Mouse (Mus musculus): ENCODE measurements around the gene Papola. TPM values are rescaled to one million over a fixed set of nuclear protein-coding genes. Genes with fewer than 3 reads are reported as not detected.

The Papola gene
- polyA plus RNA-seq, 1 experiment: 72.7 TPM

DNA sequence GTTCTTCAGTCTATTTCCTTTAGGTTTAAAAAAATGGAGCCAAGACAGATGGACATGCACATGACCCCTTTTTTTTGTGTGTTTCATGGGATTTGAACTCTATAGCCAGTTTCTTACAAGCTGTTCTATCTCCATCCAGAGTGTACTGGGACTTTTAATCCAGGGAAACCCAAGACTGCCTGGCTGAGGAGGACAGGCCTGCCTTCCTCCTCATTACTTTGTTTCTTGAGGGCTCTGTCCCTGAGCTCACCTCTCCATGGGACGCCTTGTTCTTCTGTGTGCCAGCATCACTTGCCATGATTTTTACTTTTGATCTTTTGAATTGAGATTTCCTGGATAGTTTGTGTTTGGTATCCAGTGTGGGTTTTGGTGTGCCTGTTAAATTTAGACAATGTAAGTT is 1.6 kb downstream of the Papola start:
- Histone ChIP-seq H3ac (ENCODE audit: control insufficient read depth, insufficient read length, low read depth) (no peak overlapping the region), H3K27me3 (ENCODE audit: control insufficient read depth, insufficient read depth, insufficient read length) (no peaks in the 10 kb centered on the region), H3K4me3 (ENCODE audit: insufficient read depth, poor library complexity, severe bottlenecking) (peak overlapping the region; percentile 76), H3K79me2 (ENCODE audit: control insufficient read depth, insufficient read depth) (peaks cover 65% of the 10 kb centered on the region), H3K79me3 (ENCODE audit: low read depth) (peaks cover 60% of the 10 kb centered on the region), H3K36me3 (ENCODE audit: control insufficient read depth, insufficient read depth) (peaks cover 18% of the 10 kb centered on the region)
- TF ChIP-seq USF1 (IDR thresholded peaks at IDR 0.05; ENCODE audit: low read depth) (no peak), CTCF (IDR thresholded peaks at IDR 0.05; ENCODE audit: control insufficient read depth, insufficient read depth, insufficient read length) (no peak), FOSL1 (IDR thresholded peaks at IDR 0.05; ENCODE audit: insufficient read depth, low read length, poor library complexity, severe bottlenecking) (no peak), MYOD1 (IDR thresholded peaks at IDR 0.05; ENCODE audit: control insufficient read depth, insufficient read length, low read depth) (no peak), CEBPB (IDR thresholded peaks at IDR 0.05; ENCODE audit: low read depth) (no peak), MAX (IDR thresholded peaks at IDR 0.05) (no peak), MYOG (IDR thresholded peaks at IDR 0.05; ENCODE audit: control insufficient read depth, extremely low read depth, insufficient read length) (no peak)

DNA sequence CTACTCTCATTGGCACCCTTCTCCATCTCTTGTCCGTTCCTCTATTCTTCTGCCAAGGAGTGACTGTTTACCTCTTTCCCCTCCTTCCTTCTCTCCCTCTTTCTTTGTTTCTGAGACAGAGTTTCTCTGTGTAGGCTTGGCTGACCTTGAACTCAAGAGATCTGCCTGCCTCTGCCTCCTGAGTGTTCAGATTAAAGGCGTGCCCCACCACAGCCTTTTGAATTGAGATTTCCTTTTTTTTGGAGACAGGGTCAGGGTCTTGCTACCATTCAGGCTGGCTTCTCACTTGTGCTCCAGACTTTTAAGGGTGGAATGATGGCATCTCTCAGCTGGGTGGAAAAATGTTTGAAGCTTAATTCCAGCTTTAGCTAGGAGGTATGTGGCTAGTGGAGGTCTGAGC is 3.1 kb downstream of the Papola start:
- Histone ChIP-seq H3K4me3 (ENCODE audit: insufficient read depth, poor library complexity, severe bottlenecking) (no peak overlapping the region), H3K79me2 (ENCODE audit: control insufficient read depth, insufficient read depth) (peaks cover 80% of the 10 kb centered on the region), H3K79me3 (ENCODE audit: low read depth) (peaks cover 75% of the 10 kb centered on the region), H3K36me3 (ENCODE audit: control insufficient read depth, insufficient read depth) (peaks cover 18% of the 10 kb centered on the region), H3K27me3 (ENCODE audit: control insufficient read depth, insufficient read depth, insufficient read length) (no peaks in the 10 kb centered on the region), H3ac (ENCODE audit: control insufficient read depth, insufficient read length, low read depth) (no peak overlapping the region)
- no peak for TF ChIP-seq FOSL1 (IDR thresholded peaks at IDR 0.05; ENCODE audit: insufficient read depth, low read length, poor library complexity, severe bottlenecking)
- no peak for TF ChIP-seq USF1 (IDR thresholded peaks at IDR 0.05; ENCODE audit: low read depth)
- TF ChIP-seq MAX (IDR thresholded peaks at IDR 0.05): no peak
- no peak for TF ChIP-seq MYOD1 (IDR thresholded peaks at IDR 0.05; ENCODE audit: control insufficient read depth, insufficient read length, low read depth)
- no peak for TF ChIP-seq CEBPB (IDR thresholded peaks at IDR 0.05; ENCODE audit: low read depth)
- no peak for TF ChIP-seq MYOG (IDR thresholded peaks at IDR 0.05; ENCODE audit: control insufficient read depth, extremely low read depth, insufficient read length)
- no peak for TF ChIP-seq CTCF (IDR thresholded peaks at IDR 0.05; ENCODE audit: control insufficient read depth, insufficient read depth, insufficient read length)

DNA sequence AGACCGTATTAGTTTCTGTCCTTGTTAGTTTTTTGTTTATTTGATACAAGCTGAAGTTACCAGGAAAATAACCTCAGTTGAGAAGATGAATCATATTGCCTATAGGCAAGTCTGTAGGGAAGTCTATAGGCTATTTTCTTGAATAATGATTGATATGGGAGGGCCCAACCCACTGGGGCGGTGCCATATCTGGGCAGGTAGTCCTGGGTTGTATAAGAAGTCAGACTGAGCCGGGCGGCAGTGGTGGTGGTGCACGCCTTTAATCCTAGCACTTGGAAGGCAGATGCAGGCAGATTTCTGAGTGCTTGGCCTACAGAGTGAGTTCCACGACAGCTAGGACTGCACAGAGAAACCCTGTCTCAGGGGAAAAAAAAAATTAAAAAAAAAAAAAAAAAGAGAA is 5.4 kb downstream of the Papola start:
- H3K79me3 ChIP-seq (ENCODE audit: low read depth): peaks cover 95% of the 10 kb centered on the region
- H3K36me3 ChIP-seq (ENCODE audit: control insufficient read depth, insufficient read depth): peaks cover 21% of the 10 kb centered on the region

DNA sequence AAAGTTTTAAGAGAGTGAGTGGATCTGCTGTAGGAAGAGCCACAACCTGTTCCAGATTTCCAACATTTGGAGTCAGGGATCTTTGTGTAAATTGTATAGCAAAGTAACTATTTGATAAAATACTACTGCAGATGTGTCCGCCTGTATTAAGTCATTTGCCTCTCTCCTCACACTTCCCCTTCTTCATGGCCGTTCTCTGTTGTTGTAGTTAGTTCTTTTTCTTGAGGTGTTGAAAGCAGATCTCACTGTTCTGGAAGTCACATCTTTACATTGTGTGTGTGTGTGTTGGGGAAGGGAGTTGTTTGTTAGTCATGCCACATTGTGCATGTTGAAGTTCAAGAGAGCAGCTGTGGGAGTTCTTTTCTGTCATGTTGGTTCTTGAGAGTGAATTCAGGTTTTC is 10.4 kb downstream of the Papola start:
- TF ChIP-seq USF1 (IDR thresholded peaks at IDR 0.05; ENCODE audit: low read depth) (no peak), CEBPB (IDR thresholded peaks at IDR 0.05; ENCODE audit: low read depth) (no peak), CTCF (IDR thresholded peaks at IDR 0.05; ENCODE audit: control insufficient read depth, insufficient read depth, insufficient read length) (no peak), MAX (IDR thresholded peaks at IDR 0.05) (no peak), MYOD1 (IDR thresholded peaks at IDR 0.05; ENCODE audit: control insufficient read depth, insufficient read length, low read depth) (no peak), FOSL1 (IDR thresholded peaks at IDR 0.05; ENCODE audit: insufficient read depth, low read length, poor library complexity, severe bottlenecking) (no peak)
- H3K36me3 ChIP-seq (ENCODE audit: control insufficient read depth, insufficient read depth): peaks cover 38% of the 10 kb centered on the region
- H3K4me3 ChIP-seq (ENCODE audit: insufficient read depth, poor library complexity, severe bottlenecking): no peak overlapping the region
- H3K79me3 ChIP-seq (ENCODE audit: low read depth): peaks cover 97% of the 10 kb centered on the region
- H3K27me3 ChIP-seq (ENCODE audit: control insufficient read depth, insufficient read depth, insufficient read length): no peaks in the 10 kb centered on the region
- H3K79me2 ChIP-seq (ENCODE audit: control insufficient read depth, insufficient read depth): peaks cover 100% of the 10 kb centered on the region
- H3ac ChIP-seq (ENCODE audit: control insufficient read depth, insufficient read length, low read depth): no peak overlapping the region

More for the DNA sequence above, 5.4 kb downstream of the Papola start:
- Histone ChIP-seq H3ac (ENCODE audit: control insufficient read depth, insufficient read length, low read depth) (no peak overlapping the region), H3K79me2 (ENCODE audit: control insufficient read depth, insufficient read depth) (peaks cover 100% of the 10 kb centered on the region), H3K27me3 (ENCODE audit: control insufficient read depth, insufficient read depth, insufficient read length) (no peaks in the 10 kb centered on the region), H3K4me3 (ENCODE audit: insufficient read depth, poor library complexity, severe bottlenecking) (no peak overlapping the region)
- TF ChIP-seq USF1 (IDR thresholded peaks at IDR 0.05; ENCODE audit: low read depth) (no peak), CEBPB (IDR thresholded peaks at IDR 0.05; ENCODE audit: low read depth) (no peak), FOSL1 (IDR thresholded peaks at IDR 0.05; ENCODE audit: insufficient read depth, low read length, poor library complexity, severe bottlenecking) (no peak), MYOG (IDR thresholded peaks at IDR 0.05; ENCODE audit: control insufficient read depth, extremely low read depth, insufficient read length) (no peak), CTCF (IDR thresholded peaks at IDR 0.05; ENCODE audit: control insufficient read depth, insufficient read depth, insufficient read length) (no peak), MAX (IDR thresholded peaks at IDR 0.05) (no peak), MYOD1 (IDR thresholded peaks at IDR 0.05; ENCODE audit: control insufficient read depth, insufficient read length, low read depth) (no peak)

DNA sequence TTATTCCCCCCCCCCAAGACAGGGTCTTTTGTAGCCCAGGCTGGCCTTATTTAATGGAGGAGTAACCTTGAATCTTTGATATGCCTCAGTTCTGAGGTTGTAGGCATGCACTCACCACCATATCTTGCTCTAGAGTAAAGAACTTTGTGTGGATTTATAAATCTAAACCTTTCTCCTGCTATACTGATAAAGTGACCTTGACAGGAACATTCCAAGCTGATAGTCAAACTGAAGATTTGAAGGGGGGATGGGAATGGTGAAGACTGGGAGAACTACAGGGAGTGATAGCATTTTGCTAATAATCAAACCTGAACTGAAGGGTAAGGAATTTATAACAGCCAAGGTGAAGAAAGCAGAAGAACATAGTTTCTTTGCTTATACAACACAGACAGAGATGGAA is 13.5 kb downstream of the Papola start:
- no peak overlapping the region for H3ac ChIP-seq (ENCODE audit: control insufficient read depth, insufficient read length, low read depth)
- no peaks in the 10 kb centered on the region for H3K27me3 ChIP-seq (ENCODE audit: control insufficient read depth, insufficient read depth, insufficient read length)
- peaks cover 100% of the 10 kb centered on the region for H3K79me2 ChIP-seq (ENCODE audit: control insufficient read depth, insufficient read depth)
- no peak overlapping the region for H3K4me3 ChIP-seq (ENCODE audit: insufficient read depth, poor library complexity, severe bottlenecking)
- H3K79me3 ChIP-seq (ENCODE audit: low read depth): peaks cover 96% of the 10 kb centered on the region
- TF ChIP-seq FOSL1 (IDR thresholded peaks at IDR 0.05; ENCODE audit: insufficient read depth, low read length, poor library complexity, severe bottlenecking): no peak
- TF ChIP-seq MYOD1 (IDR thresholded peaks at IDR 0.05; ENCODE audit: control insufficient read depth, insufficient read length, low read depth): no peak
- TF ChIP-seq USF1 (IDR thresholded peaks at IDR 0.05; ENCODE audit: low read depth): no peak
- TF ChIP-seq MAX (IDR thresholded peaks at IDR 0.05): no peak
- TF ChIP-seq CEBPB (IDR thresholded peaks at IDR 0.05; ENCODE audit: low read depth): no peak
- TF ChIP-seq MYOG (IDR thresholded peaks at IDR 0.05; ENCODE audit: control insufficient read depth, extremely low read depth, insufficient read length): no peak
- TF ChIP-seq CTCF (IDR thresholded peaks at IDR 0.05; ENCODE audit: control insufficient read depth, insufficient read depth, insufficient read length): no peak
- peaks cover 63% of the 10 kb centered on the region for H3K36me3 ChIP-seq (ENCODE audit: control insufficient read depth, insufficient read depth)

DNA sequence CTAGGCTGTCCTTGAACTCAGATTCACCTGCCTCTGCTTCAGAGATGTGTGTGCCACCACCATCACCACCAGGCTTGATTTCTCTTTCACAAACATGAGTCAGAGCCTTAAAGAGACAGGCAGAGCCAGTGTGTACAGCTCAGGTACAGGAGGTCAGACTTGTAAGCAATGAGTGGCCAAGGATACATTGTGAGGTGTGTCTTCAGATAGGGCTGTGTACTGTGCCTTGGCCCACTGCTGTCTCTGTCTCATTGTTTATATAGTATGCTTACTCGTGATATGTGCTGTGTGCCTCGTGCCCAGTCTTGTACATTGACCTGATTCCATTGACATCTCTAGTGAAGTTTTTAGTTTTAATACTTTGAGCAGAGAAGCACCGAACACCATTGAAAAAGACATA is 21.3 kb downstream of the Papola start:
- Histone ChIP-seq H3K27me3 (ENCODE audit: control insufficient read depth, insufficient read depth, insufficient read length) (no peaks in the 10 kb centered on the region), H3ac (ENCODE audit: control insufficient read depth, insufficient read length, low read depth) (no peak overlapping the region), H3K79me3 (ENCODE audit: low read depth) (peaks cover 57% of the 10 kb centered on the region), H3K4me3 (ENCODE audit: insufficient read depth, poor library complexity, severe bottlenecking) (no peak overlapping the region), H3K36me3 (ENCODE audit: control insufficient read depth, insufficient read depth) (peaks cover 93% of the 10 kb centered on the region), H3K79me2 (ENCODE audit: control insufficient read depth, insufficient read depth) (peaks cover 93% of the 10 kb centered on the region)
- TF ChIP-seq MYOD1 (IDR thresholded peaks at IDR 0.05; ENCODE audit: control insufficient read depth, insufficient read length, low read depth) (no peak), CEBPB (IDR thresholded peaks at IDR 0.05; ENCODE audit: low read depth) (no peak), CTCF (IDR thresholded peaks at IDR 0.05; ENCODE audit: control insufficient read depth, insufficient read depth, insufficient read length) (no peak), MYOG (IDR thresholded peaks at IDR 0.05; ENCODE audit: control insufficient read depth, extremely low read depth, insufficient read length) (no peak), USF1 (IDR thresholded peaks at IDR 0.05; ENCODE audit: low read depth) (no peak), FOSL1 (IDR thresholded peaks at IDR 0.05; ENCODE audit: insufficient read depth, low read length, poor library complexity, severe bottlenecking) (no peak), MAX (IDR thresholded peaks at IDR 0.05) (no peak)
